Mouse (Mus musculus): ENCODE measurements around the gene Ano1. TPM values are rescaled to one million over a fixed set of nuclear protein-coding genes. Genes with fewer than 3 reads are reported as not detected.

Ano1 gene
- polyA plus RNA-seq, 1 experiment from 2014 or later: 6.2 TPM

DNA sequence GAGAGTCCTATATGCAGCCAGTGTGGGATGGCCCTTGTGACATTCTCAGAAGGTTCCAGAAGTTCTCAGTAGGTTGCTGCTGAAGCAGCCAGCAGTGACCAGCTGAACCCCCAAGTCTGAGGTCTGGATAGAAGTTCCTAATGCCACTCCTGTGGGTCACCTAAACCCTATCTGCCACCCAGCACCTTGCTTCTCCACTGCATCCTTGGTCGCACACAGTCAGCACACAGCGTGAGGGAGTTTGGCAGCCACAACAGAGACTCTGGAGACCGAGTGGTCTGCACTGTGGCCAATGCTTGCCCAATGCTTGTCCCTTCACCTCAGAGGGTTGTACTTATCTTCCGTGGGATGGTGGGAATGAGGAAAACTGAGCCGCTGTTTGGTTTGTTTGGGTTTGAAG is 35.7 kb upstream of the Ano1 start:
- Histone ChIP-seq H3K27me3 (ENCODE audit: control insufficient read depth, insufficient read depth, low read length) (no peaks in the 10 kb centered on the region; the same call in 1 of the 2 replicates), H3K4me2 (replicated peaks; ENCODE audit: low read depth, low read length) (no peak overlapping the region), H3K36me3 (ENCODE audit: control insufficient read depth, insufficient read depth, low read length) (no peaks in the 10 kb centered on the region), H3K9me3 (ENCODE audit: control insufficient read depth, low read length) (no peaks in the 10 kb centered on the region), H3K4me1 (replicated peaks; ENCODE audit: control insufficient read depth, insufficient read depth, low read length) (no peaks in the 10 kb centered on the region), H3K4me3 (ENCODE audit: low read depth, low read length) (no peak overlapping the region), H3K27ac (ENCODE audit: low read depth, low read length) (no peak overlapping the region), H3K9ac (ENCODE audit: low read depth, low read length) (no peak overlapping the region)
- no peak for ATAC-seq (ENCODE audit: low FRiP score)
- WGBS: 84% methylated on average over 5 of the region's 5 CpGs
- no peak for DNase-seq (ENCODE audit: low spot score)

DNA sequence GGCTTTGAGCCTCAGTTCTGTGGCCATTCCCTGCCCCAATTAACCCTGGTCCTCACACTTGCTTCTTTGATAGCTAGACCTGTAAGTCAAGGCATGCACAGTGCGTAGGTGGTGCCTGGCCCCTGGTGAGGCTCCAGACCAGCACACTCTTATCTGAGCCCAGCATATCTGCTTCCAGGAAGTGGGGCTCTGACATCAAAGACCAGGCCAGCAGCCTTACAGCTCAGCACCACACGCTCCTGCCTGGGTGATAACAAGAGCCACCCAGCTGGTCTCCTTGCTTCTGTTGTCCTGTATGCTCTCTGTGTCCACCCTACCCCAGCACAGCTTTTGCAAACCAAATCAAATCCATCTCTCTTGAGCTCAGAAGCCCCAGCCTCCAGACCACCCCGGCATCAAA is 34.8 kb upstream of the Ano1 start:
- ATAC-seq (ENCODE audit: low FRiP score) (no peak), DNase-seq (ENCODE audit: low spot score) (no peak)
- Histone ChIP-seq H3K27me3 (ENCODE audit: control insufficient read depth, insufficient read depth, low read length) (no peaks in the 10 kb centered on the region; the same call in 1 of the 2 replicates), H3K4me1 (replicated peaks; ENCODE audit: control insufficient read depth, insufficient read depth, low read length) (no peaks in the 10 kb centered on the region), H3K4me2 (replicated peaks; ENCODE audit: low read depth, low read length) (no peak overlapping the region), H3K4me3 (ENCODE audit: low read depth, low read length) (no peak overlapping the region), H3K27ac (ENCODE audit: low read depth, low read length) (0 out of 2 replicates have a peak overlapping the region, but pooled peaks have one; percentile 33), H3K36me3 (ENCODE audit: control insufficient read depth, insufficient read depth, low read length) (no peaks in the 10 kb centered on the region), H3K9ac (ENCODE audit: low read depth, low read length) (no peak overlapping the region), H3K9me3 (ENCODE audit: control insufficient read depth, low read length) (no peaks in the 10 kb centered on the region)
- WGBS: 68% methylated on average over 3 of the region's 3 CpGs

DNA sequence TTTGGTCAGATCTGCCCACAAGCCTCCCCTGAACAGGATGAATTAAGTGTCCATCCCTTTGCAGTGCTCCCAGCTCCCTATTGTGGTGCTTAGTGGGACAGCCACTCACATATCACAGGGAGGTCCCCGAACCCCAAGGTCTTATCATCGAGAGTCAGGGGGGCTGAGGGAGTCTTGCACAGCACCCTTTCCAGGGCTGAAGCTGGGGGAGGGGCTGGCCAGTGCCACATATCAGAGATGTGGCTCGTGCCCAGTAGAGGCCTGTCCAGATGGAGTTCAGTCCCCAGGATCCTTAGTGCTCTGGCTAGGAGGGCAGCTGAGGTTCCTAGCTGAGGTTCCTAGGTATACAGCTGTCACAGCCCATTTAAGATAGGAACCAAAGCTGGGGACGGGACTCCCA is 32.4 kb upstream of the Ano1 start:
- Histone ChIP-seq H3K4me2 (replicated peaks; ENCODE audit: low read depth, low read length) (no peak overlapping the region), H3K36me3 (ENCODE audit: control insufficient read depth, insufficient read depth, low read length) (no peaks in the 10 kb centered on the region), H3K27me3 (ENCODE audit: control insufficient read depth, insufficient read depth, low read length) (no peaks in the 10 kb centered on the region; the same call in 1 of the 2 replicates), H3K4me3 (ENCODE audit: low read depth, low read length) (no peak overlapping the region), H3K9ac (ENCODE audit: low read depth, low read length) (no peak overlapping the region), H3K27ac (ENCODE audit: low read depth, low read length) (no peak overlapping the region), H3K4me1 (replicated peaks; ENCODE audit: control insufficient read depth, insufficient read depth, low read length) (no peaks in the 10 kb centered on the region), H3K9me3 (ENCODE audit: control insufficient read depth, low read length) (no peaks in the 10 kb centered on the region)
- DNase-seq (ENCODE audit: low spot score): no peak
- ATAC-seq (ENCODE audit: low FRiP score): no peak
- 76% methylated on average over 4 of the region's 4 CpGs for WGBS

DNA sequence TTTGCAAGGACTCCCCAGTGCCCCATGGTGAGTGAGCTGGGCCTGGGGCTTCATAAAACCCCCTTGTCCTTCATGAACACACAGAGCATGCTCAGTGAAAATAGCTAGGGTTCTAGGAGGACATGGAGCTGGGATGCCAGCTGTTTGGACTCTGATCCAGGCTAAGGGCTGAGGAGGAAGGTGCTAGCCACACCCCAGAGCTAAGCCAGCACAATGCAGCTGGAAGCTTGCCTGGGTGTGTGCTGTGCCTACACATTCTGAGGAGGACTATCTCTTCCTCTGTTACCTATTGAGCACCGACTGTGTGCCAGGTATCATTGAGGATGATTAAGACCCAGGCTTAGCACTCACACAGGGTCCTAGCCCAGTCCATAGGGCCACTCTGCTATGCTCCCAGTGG is 30.6 kb upstream of the Ano1 start:
- Histone ChIP-seq H3K4me3 (ENCODE audit: low read depth, low read length) (no peak overlapping the region), H3K4me1 (replicated peaks; ENCODE audit: control insufficient read depth, insufficient read depth, low read length) (no peaks in the 10 kb centered on the region), H3K9ac (ENCODE audit: low read depth, low read length) (no peak overlapping the region), H3K27me3 (ENCODE audit: control insufficient read depth, insufficient read depth, low read length) (no peaks in the 10 kb centered on the region), H3K9me3 (ENCODE audit: control insufficient read depth, low read length) (no peaks in the 10 kb centered on the region), H3K36me3 (ENCODE audit: control insufficient read depth, insufficient read depth, low read length) (no peaks in the 10 kb centered on the region), H3K4me2 (replicated peaks; ENCODE audit: low read depth, low read length) (no peak overlapping the region), H3K27ac (ENCODE audit: low read depth, low read length) (no peak overlapping the region)
- ATAC-seq (ENCODE audit: low FRiP score) (no peak), DNase-seq (ENCODE audit: low spot score) (no peak)
- 88% methylated on average over 1 of the region's 1 CpGs for whole genome bisulfite sequencing

DNA sequence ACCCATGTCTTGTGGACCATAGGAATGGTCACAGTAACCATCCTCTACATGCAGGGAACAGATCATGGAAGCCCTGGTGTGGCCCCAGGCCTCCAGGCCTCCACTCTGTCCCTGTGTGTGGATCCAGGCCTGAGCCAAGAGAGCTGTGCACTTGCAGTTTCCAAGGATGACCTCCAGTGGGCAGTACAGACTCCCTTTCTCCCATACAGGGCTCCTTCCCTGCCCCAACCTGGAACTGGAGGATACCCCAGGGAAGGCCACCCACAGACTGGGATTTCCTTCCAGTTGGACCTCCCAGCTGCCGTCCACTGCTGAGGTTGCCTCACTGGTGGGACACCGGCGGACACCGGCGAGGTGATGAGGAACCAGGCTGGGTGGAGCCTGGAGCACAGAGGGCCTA is 29.6 kb upstream of the Ano1 start:
- no peaks in the 10 kb centered on the region for H3K4me1 ChIP-seq (replicated peaks; ENCODE audit: control insufficient read depth, insufficient read depth, low read length)
- H3K4me3 ChIP-seq (ENCODE audit: low read depth, low read length): no peak overlapping the region
- no peaks in the 10 kb centered on the region for H3K36me3 ChIP-seq (ENCODE audit: control insufficient read depth, insufficient read depth, low read length)
- ATAC-seq (ENCODE audit: low FRiP score) (no peak), DNase-seq (ENCODE audit: low spot score) (peak; percentile 60)
- H3K27ac ChIP-seq (ENCODE audit: low read depth, low read length): no peak overlapping the region
- no peaks in the 10 kb centered on the region for H3K27me3 ChIP-seq (ENCODE audit: control insufficient read depth, insufficient read depth, low read length)
- WGBS: 48% methylated on average over 5 of the region's 5 CpGs
- no peak overlapping the region for H3K9ac ChIP-seq (ENCODE audit: low read depth, low read length)
- H3K4me2 ChIP-seq (replicated peaks; ENCODE audit: low read depth, low read length): no peak overlapping the region
- no peaks in the 10 kb centered on the region for H3K9me3 ChIP-seq (ENCODE audit: control insufficient read depth, low read length)

DNA sequence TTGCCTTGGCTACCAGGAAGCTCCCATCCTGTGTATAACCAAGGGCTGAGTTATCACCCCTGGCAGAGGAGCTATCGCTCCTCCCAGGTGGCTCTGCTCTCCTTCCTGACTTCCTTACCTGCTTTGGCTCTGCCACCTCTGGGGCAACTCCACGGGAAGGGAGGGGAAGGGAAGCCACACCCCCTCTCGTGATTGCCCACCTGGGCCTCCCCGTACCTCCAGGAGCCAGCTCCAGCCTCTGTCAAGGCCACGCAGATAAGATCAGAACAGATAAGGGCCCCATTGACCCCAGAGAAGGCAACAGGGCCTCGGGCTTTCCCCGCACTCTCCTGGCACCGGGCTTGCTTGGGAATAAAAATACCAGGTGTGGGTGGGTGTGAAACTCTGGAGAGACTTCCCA is 28.4 kb upstream of the Ano1 start:
- Histone ChIP-seq H3K4me1 (replicated peaks; ENCODE audit: control insufficient read depth, insufficient read depth, low read length) (no peaks in the 10 kb centered on the region), H3K4me3 (ENCODE audit: low read depth, low read length) (no peak overlapping the region), H3K27ac (ENCODE audit: low read depth, low read length) (no peak overlapping the region), H3K4me2 (replicated peaks; ENCODE audit: low read depth, low read length) (no peak overlapping the region), H3K9ac (ENCODE audit: low read depth, low read length) (no peak overlapping the region), H3K9me3 (ENCODE audit: control insufficient read depth, low read length) (no peaks in the 10 kb centered on the region), H3K27me3 (ENCODE audit: control insufficient read depth, insufficient read depth, low read length) (no peaks in the 10 kb centered on the region), H3K36me3 (ENCODE audit: control insufficient read depth, insufficient read depth, low read length) (no peaks in the 10 kb centered on the region)
- 77% methylated on average over 8 of the region's 8 CpGs for WGBS
- DNase-seq (ENCODE audit: low spot score) (no peak), ATAC-seq (ENCODE audit: low FRiP score) (no peak)

DNA sequence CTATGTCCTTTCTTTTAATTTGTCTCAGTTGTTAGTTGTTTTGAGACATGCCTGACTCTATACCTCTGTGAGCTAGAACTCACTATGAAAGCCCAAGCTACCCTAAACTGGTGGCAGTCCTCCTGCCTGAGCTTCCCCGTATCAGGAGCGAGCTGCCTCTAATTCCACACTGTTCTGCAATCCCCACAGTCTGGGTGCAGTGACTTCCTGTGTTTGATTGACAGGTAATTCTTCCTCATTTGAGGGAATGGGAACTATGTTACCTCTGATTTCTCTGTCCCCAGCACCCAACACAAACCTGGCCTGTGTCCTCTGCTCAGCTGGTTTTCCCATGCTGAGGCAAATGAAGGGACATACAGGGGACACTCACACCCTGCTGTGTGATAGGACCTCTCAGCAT is 27.9 kb upstream of the Ano1 start:
- H3K9me3 ChIP-seq (ENCODE audit: control insufficient read depth, low read length): no peaks in the 10 kb centered on the region
- DNase-seq (ENCODE audit: low spot score) (no peak), ATAC-seq (ENCODE audit: low FRiP score) (no peak)
- H3K4me3 ChIP-seq (ENCODE audit: low read depth, low read length): no peak overlapping the region
- no peaks in the 10 kb centered on the region for H3K36me3 ChIP-seq (ENCODE audit: control insufficient read depth, insufficient read depth, low read length)
- H3K4me2 ChIP-seq (replicated peaks; ENCODE audit: low read depth, low read length): no peak overlapping the region
- no peak overlapping the region for H3K27ac ChIP-seq (ENCODE audit: low read depth, low read length)
- H3K9ac ChIP-seq (ENCODE audit: low read depth, low read length): no peak overlapping the region
- WGBS: 83% methylated on average over 2 of the region's 2 CpGs
- no peaks in the 10 kb centered on the region for H3K4me1 ChIP-seq (replicated peaks; ENCODE audit: control insufficient read depth, insufficient read depth, low read length)
- no peaks in the 10 kb centered on the region for H3K27me3 ChIP-seq (ENCODE audit: control insufficient read depth, insufficient read depth, low read length)

DNA sequence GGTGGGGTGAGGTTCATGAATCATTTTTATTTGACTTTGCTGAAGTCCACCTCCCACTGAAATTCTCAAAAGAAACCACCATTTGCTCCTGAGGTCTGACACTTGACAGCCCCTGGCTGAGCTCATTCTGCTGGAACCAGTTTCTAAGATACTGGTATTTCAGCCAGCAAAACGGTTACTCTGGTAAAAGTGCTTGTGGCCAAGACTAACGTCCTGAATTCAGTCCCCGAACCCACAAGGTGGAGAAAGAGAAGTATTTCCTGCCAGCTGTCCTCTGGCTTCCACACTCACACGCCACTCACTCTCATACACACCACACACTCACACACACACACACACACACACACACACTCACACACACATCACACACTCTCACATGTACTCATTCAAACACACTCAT is 26.0 kb upstream of the Ano1 start:
- Histone ChIP-seq H3K4me3 (ENCODE audit: low read depth, low read length) (no peak overlapping the region), H3K36me3 (ENCODE audit: control insufficient read depth, insufficient read depth, low read length) (no peaks in the 10 kb centered on the region), H3K9me3 (ENCODE audit: control insufficient read depth, low read length) (no peaks in the 10 kb centered on the region), H3K27ac (ENCODE audit: low read depth, low read length) (no peak overlapping the region), H3K9ac (ENCODE audit: low read depth, low read length) (no peak overlapping the region), H3K27me3 (ENCODE audit: control insufficient read depth, insufficient read depth, low read length) (no peaks in the 10 kb centered on the region), H3K4me2 (replicated peaks; ENCODE audit: low read depth, low read length) (no peak overlapping the region), H3K4me1 (replicated peaks; ENCODE audit: control insufficient read depth, insufficient read depth, low read length) (no peaks in the 10 kb centered on the region)
- ATAC-seq (ENCODE audit: low FRiP score): no peak
- no peak for DNase-seq (ENCODE audit: low spot score)
- 48% methylated on average over 4 of the region's 4 CpGs for WGBS

DNA sequence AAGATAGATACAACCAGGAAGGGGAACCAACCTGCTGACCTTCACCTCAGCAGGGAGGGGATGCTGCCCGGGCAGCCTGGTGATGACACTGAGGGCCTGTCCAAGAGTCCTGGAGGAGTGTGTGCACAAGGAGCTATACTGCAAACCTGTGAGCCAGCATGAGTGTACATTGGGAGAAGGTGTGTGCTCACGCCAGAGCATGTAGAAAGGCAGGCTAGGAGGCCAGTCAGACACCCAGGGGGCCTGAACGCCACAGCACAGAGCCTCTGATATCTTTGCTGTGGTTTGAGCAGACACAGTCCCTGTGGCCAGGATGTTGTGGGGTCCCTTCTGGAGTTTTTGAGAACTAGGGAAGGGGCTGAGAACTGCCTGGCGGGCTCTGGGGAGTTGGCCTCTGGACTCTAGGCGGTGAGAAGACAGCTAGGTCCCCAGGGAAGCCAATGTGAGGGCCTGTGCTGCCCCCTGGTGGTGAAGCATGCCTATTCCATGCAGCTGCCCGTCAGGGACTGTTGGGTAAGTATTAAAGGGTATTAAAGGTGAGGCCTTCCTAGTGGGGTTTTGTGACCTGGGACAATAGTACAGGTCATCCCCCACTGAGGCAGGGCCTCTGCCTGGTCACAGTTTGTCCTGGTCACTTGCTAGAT is 24.2 kb upstream of the Ano1 start:
- Histone ChIP-seq H3K9me3 (ENCODE audit: control insufficient read depth, low read length) (no peaks in the 10 kb centered on the region), H3K4me2 (replicated peaks; ENCODE audit: low read depth, low read length) (no peak overlapping the region), H3K4me3 (ENCODE audit: low read depth, low read length) (no peak overlapping the region), H3K27ac (ENCODE audit: low read depth, low read length) (no peak overlapping the region), H3K36me3 (ENCODE audit: control insufficient read depth, insufficient read depth, low read length) (no peaks in the 10 kb centered on the region), H3K27me3 (ENCODE audit: control insufficient read depth, insufficient read depth, low read length) (no peaks in the 10 kb centered on the region), H3K4me1 (replicated peaks; ENCODE audit: control insufficient read depth, insufficient read depth, low read length) (no peaks in the 10 kb centered on the region), H3K9ac (ENCODE audit: low read depth, low read length) (no peak overlapping the region)
- peak; percentile 93 for DNase-seq (ENCODE audit: low spot score)
- WGBS: 32% methylated on average over 6 of the region's 6 CpGs
- ATAC-seq (ENCODE audit: low FRiP score): peak; percentile 68
